Mouse (Mus musculus) gastrocnemius, adult 18-20 months (tissue): ENCODE data around the gene Vamp2. TPM values are rescaled to one million over a fixed set of nuclear protein-coding genes. Genes with fewer than 3 reads are reported as not detected.

Experiments
- DNase-seq: peaks from one replicate; pipeline ENCODE4 v3.0.0; 2021; ENCODE audit warnings: low spot score
- total RNA-seq, 2 experiments: library from RNA; stranded (reverse); gene quantifications; 2 replicates each; pipeline ENCODE4 v1.2.3; 2021

The Vamp2 gene
- total RNA-seq, 2 experiments from 2014 or later = 37.4 to 39.3 TPM

DNA sequence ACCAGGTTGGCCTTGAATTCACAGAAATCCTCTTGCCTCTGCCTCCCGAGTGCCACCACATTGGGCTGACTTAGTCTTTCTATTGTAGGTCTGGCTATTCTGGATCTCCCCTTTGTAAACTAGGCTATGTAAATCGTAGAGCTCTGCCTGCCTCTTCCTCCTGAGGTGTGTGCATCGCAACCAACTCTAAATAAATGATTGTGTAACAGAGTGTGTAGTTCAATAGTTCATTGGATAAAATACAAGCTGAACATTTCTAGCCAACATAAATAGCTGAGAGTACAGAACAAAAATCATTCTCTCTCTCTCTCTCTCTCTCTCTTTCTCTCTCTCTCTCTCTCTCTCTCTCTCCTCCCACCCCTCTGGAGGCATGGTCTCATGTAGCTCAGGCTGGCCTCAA lies 26.3 kb downstream of the Vamp2 start:
- DNase-seq = no peak

DNA sequence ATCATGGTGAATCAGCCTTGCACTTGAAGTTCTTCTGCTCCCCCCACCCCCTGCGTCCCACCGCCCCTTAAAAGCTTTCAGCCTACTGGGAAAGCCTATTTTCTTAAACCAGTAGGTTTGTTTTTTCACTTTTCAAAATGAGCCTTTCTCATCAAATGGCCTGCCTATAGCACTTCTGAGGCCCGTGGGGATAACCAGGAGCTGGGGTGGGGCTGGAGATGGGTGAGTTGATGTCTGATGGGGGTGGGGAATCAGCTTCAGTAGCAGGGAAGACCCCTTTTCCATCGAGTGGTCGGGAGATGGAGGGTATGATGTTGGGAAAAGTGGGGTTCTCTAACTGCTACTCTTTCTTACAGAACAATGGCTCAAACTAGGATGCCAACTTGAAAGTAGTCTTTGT lies 28.6 kb downstream of the Vamp2 start:
- no peak for DNase-seq

DNA sequence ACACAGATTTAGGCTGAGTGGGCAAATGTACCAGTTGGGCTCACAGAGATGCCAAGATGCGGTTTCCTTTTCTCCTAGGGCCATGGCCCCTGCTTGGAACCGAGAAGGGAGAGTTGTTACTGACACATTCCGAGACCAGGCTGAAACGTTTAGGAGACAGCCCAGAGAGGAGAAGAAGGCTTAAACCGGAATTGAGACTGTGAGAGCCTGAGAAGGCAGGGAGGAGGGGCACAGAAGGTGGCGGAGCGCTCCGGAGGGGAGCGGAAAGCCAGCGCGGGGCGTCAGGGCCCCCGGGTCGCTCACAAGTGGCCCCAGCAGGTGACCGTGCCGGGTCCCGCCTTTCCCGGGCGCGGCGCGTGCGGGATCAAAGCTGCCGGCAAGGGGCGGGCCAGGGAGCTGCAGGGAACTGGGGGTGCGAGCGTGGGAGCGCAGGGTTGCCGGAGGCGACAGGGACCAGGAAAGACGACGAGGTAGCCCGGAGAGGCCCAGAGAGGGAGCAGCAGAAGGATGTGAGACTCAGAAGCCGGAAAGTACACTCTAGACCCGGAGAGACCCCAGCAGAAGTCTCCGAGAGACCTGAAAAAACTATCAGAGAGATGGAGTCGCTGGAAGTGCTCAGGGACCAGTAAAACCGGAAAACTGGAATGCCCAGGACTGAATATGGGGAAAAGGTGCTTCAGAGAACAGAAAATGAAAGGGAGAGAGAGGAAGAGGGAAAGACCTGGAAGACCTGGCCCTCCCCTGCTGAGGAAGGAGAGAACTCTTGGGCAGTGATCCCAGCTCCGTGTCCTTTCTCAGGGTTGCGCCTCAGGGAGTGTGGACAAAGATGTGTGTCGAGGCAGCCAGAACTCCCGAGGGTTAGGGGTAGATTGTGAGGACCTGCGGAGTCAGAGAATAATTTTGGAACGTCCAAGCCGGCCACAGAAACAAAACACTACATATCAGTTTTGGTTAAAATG lies 29.7 kb downstream of the Vamp2 start:
- peak; percentile 61 for DNase-seq

DNA sequence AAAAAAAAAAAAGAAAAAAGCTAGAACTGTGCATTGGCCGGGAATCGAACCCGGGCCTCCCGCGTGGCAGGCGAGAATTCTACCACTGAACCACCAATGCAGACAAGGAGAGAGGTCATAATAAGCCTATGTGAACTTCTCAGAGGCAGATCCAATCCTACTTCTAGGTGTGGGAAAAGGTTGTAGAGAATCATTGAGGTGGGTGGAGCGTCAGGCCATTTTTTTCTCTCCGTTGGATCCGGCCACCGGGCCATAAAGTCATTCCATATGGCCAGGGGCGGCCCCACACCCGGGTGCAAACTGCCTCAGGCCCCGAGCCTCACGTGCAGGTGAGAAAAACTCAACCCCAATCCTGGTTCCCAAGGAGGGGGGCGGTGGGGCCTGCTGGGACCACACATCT lies 30.5 kb downstream of the Vamp2 start:
- peak; percentile 94 for DNase-seq

DNA sequence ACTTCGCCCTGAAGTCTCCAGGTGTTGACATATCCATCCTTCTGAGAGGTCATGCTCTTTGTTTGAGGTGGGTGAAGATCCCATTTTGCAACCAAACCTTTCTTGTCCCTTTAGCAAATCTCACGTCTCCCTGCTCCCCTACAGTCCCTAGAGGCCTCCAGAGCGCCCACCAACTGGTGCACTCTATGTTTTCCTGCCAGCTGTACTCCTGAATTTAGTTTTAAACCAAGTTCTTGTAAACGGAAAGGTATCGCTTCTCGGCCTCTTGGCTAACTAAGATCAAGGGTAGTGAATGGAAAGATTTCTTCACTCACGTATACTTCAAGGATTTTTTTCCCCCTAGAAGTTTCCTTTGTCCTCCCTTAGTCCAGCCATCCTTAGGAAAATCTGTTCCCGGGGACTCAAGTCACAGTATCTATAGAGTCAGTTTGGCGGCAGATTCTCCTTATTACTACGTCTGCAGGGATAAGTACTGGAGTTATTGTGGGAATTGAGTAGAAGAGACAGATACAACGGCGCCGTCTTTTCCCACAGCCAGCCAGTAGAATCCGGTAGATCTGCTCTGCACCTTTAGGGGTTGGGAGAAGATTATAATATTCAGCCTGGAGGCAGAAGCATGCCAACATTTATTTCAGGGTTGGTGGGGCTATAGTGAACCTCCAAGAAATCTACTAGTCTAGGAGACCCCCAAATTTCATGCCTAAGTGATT lies 31.3 kb downstream of the Vamp2 start:
- DNase-seq = no peak

DNA sequence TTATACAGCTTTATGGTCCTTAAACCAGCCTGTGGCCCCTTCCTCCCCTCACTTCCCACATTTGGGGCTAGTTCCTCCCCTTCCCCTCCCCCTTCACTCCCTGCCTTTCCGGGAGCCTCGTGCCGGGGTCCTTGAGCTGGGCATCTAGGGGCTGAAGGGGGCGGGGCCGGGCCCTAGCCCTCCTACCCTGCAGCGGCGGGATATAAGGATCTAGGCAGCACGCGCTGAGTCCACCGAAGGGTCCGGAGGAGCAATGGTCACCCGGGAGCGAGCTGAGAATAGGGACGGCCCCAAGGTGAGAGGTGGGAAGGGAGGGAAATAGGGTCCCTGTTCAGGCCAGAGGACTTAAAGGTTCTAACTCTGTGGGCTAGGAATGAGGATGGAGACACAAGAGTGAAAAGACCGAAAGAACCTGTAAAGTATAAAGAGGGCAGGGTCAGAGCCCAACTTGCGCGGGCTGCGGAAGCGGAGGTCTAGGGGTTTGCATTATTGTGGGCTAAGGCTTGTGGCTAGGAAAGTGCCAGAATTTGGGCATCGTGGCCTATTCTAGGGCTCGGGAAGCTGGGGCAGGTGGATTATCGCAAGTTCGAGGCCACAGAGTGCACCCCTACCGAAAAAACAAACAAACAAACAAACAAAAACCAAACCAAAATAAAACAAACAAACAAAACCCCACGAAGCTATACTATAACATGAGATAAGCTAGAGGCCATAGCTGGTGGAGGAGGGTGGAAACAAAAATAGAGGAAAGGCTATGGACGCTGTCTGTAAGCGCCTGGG lies 32.1 kb downstream of the Vamp2 start, which contains the start of gene Hes7:
TSS of gene Hes7 (plus strand) at position 184 of the 780 bp plus-strand sequence.
- DNase-seq = no peak

DNA sequence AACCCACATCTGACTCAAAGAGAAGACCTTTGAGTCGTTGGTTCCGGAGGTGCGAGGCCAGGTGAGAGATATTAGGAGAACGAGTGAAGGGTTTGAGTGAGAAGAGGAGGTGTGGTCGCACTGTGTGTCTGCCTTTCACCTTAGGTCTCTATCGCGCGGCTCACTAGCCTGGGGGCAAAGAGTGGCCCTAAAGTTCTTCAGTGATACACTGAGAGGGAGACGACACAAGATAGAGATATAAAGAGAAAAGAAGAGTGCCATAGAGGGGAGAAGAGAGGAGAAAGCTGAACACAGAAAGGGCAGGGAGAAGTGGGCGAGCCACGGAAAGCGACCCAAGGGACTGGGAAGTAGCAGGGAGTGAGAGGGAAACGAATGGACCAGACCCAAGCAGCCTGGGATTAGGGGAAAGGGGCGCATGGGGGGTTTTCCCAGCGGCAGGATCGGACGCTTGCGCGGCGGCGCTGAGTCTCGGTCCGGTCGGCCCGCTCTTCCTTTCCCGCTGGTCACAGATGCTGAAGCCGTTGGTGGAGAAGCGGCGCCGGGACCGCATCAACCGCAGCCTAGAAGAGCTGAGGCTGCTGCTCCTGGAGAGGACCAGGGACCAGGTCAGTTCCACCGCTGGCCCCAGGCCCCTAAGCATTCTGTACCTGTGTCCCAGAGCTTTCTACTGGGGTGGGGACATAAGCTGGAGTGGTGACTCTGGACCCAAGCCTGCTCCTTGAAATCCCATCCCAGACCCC lies 32.9 kb downstream of the Vamp2 start:
- no peak for DNase-seq

DNA sequence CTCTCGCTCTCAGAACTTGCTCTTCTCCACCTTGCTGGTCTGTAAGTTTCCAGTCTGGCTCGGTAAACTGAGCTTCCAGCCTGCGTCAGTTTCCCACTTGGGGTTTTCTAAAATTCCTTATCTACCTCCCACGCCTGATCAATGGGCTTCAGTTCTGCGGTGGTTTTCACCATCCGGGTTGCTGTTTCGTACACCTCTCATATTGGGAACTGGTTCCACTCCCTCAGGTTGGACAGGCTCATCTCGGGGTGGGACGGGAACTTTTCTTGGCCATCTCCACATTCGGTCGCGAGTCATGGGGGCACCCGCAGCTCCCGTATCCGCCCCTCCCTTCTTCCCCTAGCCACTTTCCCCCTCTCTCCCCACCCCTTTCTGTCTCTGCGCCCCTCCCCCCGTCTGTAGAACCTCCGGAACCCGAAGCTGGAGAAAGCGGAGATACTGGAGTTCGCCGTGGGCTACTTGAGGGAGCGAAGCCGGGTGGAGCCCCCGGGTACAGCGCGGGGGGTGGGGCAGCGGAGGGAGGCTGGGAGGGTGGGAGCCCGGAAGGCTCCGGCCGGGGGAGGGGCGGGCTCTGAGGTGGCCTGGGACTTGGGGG lies 33.5 kb downstream of the Vamp2 start:
- no peak for DNase-seq

DNA sequence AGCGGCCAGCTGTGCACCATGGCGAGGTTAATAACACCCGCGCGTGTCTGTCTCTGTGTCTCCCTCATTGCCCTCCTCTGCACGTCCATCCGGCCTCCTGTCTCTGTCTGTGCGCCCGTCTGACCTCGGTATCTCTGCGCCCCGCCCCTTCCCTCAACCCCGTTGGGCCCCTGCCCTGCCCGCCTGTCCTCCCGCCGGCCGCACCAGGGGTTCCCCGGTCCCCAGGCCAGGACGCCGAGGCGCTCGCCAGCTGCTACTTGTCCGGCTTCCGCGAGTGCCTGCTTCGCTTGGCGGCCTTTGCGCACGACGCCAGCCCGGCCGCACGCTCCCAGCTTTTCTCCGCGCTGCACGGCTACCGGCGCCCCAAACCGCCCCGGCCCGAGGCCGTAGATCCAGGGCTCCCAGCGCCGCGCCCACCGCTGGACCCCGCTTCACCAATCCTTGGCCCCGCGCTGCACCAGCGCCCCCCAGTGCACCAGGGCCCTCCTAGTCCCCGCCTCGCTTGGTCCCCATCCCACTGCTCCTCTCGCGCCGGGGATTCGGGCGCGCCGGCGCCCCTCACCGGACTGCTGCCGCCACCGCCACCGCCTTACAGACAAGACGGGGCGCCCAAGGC lies 34.2 kb downstream of the Vamp2 start, which contains the start of gene 9130213A22Rik:
TSS of gene 9130213A22Rik (minus strand) at position 254 of the 616 bp plus-strand sequence.
- peak; percentile 90 for DNase-seq

DNA sequence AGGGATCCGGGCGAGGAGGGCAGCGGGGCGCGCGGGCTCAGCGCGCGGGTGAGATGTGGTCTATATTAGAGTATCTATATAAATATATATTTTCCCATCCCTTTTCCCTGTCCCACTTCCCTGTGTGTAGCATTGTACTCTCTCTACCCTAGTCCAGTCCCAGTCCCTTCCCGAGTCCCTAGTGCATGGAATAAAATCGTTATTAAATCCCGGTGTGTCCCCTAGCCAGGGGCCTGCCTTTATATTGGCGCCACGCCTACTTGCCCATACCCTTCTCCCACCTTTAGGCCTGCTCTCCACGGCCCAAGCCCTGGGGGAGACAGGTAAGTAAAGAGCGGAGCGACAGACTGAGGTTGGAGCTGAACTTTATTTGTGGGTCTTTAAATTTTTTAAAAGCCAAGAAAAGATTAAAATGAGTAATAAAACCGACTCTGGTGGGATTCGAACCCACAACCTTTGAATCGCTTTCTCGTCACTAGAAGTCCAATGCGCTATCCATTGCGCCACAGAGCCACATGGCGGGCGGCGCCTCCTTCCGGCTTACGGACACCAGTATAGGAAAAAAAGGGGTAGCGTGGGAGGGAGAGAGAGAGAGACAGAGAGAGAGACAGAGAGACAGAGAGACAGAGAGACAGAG lies 34.9 kb downstream of the Vamp2 start:
- DNase-seq = peak; percentile 91

DNA sequence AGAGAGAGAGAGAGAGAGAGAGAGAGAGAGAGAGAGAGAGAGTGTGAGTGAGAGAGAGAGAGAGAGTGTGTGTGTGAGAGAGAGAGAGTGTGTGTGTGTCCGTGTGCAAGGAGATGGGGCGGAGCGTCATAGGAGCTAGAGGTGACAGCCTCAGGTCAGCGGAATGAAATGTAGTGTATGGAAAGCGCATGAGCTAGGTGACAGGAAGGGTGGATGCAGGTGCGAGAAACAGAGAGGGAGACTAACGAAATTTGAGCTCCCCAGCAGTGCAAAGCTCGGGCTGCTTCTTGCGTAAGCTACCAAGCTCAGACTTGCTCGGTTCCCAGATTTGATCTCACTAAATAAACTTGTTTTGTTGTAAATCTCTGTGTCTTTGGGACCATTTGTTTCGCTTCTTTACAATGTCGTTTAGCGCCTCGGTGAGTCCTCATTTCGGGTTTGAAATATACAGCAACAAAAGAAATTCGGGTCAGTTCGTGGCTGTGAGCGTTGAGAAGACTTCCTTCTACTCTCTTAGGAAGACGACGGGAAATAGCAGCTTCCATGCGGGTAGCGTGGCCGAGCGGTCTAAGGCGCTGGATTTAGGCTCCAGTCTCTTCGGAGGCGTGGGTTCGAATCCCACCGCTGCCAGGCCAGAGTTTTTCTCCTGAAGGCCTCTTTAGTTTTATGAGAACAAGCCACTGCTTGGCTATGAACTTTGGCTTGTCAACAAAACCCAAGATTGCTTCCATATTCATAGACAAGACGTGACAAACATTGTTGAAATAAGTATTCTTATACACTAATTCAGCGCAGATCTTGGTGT lies 35.6 kb downstream of the Vamp2 start:
- peak; percentile 90 for DNase-seq

DNA sequence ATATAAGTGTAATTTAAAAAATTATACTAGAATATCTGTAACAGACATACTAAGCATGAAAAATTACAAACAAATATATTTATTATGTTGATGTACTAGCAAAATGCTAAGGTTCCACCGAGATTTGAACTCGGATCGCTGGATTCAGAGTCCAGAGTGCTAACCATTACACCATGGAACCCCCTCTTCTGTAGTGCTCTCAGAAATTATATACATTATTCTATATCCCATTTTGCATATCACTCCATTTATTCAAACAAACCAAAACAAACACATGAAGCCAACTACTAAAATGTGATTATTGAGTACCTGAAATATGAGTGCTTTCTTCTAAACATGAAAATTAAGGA lies 36.2 kb downstream of the Vamp2 start:
- DNase-seq = peak; percentile 79

DNA sequence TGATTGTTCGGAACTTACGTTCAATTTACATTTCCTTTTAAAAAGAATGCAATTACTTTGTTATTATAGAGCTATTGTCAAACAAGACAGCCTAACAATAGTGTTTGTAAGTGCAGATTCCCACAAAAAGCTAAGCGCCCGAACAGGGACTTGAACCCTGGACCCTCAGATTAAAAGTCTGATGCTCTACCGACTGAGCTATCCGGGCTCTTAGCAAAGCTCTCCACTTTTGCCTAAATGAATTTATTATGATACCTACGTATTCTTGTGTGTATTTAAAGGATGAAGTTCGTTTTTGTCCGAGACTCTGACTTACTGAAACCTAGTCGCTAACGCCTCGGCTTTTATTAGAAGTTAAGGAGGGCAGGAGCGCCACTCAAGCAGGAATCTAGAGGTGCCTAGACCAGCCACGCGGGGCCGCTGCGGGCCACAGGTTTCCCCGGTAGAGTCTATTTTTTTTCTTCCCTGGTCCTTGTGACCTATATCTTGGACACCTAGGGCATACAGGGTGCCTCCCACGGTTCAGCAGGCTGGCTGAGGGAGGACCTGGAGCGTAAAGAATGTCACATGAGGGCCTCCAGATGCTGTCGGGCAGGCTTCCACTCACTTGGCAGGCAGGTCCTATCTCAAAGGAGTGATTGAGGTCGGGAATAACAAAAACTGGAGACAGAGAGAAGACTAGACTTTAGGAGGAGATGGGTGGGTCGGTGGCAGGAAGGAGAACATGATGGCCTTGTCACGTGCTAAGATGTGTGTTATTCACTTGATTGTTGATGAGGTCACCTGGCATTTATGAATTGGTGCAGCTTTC lies 37.0 kb downstream of the Vamp2 start:
- peak; percentile 81 for DNase-seq

DNA sequence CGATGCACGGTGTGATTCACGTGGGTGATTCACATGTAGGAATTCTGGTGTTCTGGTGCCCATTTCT lies 37.4 kb downstream of the Vamp2 start, which contains the start of gene Aloxe3:
TSS of gene Aloxe3 (plus strand) at position 45 of the 67 bp plus-strand sequence.
- DNase-seq = no peak

DNA sequence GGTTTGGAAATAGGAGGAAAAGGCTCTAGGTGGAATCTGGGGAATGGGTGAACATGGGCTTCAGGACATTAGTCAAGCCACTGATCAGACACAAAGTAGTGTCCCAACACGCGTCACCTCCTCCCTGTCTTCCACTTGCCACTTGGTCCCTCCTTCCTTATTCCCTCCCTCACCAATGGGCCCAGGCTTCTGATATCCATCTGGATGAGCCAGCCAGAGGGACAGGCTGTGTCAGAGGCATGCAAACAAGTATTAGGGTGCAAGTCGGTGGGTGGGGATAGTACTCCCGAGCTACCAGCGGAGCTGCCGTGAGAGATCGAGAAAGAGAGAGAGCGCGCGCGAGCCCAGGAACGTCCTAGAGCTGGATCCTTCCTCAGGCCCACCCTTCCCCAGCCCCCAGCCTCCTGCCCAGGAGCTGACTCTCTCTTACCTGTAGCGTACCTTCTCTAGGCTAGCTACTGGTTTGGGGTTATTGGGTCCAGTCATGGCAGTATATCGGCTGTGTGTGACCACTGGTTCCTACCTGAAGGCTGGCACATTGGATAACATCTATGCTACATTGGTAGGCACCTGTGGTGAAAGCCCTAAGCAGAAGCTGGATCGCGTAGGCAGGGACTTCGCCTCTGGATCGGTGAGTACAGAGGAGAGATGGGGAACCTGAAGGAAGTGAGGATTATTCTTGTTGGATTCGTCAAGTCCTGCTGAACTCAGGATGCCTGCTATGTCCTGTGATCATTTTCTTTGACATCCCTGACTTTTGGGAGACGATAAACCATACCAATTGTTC lies 37.8 kb downstream of the Vamp2 start:
- no peak for DNase-seq

DNA sequence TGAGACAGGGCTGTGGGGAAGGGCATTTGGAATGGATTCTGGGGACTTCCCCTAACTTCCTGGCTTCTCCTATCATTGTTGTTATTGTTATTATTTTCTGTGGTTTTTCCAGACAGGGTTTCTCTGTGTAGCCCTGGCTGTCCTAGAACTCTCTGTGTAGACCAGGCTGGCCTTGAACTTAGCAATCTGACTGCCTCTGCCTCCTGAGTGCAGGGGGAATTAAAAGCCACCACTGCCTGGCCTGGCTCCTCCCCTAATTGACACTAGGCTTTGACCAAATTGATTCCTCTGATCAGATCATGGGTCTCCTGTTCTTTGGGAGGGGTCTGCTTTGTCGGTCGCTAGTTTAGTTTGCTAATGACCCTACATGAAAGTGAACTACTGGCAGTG lies 38.4 kb downstream of the Vamp2 start:
- no peak for DNase-seq

DNA sequence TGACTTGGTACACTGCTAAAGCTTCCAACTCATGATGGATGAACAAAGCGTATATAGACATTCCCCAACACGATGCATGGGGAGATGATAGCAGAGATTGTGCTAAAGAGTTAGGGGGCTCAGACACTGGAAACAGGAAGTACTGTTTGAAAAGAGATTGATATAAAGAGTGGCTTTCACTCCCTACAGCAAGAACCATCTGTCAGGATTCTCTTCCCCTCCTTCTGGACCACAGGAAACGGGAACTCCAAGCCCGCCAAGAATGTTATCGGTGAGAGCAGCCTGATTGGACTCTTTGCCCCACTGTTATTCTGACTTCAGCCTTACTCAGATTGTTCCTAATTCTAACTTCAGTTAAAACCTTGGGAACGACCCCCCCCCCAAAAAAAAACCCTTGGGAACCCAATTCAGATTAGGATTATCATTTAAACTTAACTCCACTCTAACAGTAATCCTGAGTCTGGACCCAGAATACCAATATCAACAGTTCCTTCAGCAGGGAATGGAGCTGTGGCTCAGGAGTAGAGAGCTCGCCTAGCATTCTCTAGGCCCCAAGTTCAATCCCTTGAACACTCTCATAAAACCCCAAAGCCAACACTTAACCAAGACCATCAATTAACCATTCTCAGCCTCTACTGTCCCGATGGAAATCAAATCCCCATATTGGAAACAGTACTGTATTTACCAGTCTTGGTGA lies 40.3 kb downstream of the Vamp2 start:
- no peak for DNase-seq
